Mouse (Mus musculus) kidney, postnatal 4 days (tissue): ENCODE results near the gene Tldc2.
A peak's percentile ranks its signal among the peaks of the same experiment; 100 is the strongest.

ENCODE experiments used
- DNase-seq, 2 experiments: peaks; one replicate each; pipeline ENCODE4 v3.0.0; 2021; ENCODE audit warnings: mixed read lengths in 2 of 2

Gene Tldc2

DNA sequence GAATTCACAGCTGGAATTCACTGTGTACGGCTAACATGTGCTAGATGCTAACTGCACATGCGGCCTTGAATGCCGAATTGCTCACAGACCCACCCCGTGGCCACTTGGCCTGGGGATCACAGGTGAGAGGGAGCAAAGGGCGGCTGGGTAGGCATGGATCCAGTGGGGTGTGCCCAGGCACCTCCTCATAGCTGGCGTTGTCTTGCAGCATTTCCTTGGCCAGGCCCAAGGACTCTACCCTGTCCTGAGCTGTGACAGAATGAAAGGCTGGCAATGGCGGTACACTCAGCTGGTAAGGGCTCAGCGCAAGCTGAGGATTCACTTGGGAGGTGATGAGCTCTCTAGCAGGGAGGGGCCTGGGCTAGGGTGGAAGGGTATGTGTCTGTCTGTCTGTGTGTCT is at the start of gene Tldc2:
Gene Tldc2, plus strand, starts transcription at position 260 of the 400 bp plus-strand sequence.
- no peak for DNase-seq

DNA sequence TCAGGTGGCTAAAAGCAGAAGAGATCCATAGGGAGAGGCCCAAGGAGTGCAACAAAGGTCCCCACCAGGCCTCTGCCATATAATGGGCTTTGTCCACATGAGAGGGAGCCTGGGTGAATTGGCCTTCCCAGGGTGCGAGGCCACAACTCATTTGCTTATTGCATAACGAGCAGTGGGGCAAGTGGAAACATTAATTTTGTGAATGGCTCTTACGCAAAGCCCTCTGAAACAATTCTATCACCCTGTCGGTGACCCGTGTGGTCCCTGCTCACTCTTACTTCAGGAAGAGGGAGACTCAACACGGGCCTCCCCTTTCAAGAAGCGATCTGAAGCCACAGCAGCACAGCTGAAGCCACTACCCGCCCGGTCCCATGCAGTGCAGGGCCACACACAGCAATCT is 49.6 kb upstream of the Tldc2 start:
- DNase-seq, result no peak

DNA sequence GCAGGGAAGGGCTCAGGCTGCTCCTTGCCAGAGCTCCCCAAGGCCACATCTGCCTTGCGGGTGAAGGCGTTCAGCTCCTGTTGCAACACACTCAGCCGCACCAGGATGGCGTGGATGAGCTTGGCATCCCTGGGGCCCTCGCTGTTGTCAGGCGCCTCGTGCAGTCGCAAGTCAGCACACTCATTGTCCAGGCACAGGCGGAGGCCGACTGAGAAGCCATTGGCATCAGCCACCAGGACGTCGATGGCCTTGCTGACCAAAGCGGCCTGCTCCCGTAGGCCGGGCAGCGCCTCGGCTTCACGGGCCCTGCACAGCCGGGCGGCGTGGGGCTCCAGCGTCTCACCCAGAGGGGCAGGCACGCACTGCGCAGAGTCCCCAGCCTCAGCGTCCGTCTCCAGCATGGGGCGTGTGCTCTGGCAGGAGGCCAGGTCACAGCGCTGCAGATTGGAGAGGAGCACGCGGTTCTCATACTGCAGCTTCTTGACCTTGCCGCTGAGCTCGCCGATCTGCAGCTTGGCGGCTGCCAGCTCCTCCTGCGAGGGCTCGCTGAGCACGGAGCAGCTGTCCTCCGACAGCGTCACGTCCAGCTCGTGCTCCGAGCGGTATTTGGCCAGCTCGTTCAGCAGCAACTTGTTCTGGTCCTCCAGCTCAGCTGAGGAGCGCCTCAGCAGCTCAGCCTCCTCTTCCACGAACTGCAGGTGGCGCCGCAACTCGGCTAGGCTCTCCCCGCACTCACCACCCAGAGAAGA is 46.8 kb upstream of the Tldc2 start:
- DNase-seq, result peak; percentile 26 to 35

DNA sequence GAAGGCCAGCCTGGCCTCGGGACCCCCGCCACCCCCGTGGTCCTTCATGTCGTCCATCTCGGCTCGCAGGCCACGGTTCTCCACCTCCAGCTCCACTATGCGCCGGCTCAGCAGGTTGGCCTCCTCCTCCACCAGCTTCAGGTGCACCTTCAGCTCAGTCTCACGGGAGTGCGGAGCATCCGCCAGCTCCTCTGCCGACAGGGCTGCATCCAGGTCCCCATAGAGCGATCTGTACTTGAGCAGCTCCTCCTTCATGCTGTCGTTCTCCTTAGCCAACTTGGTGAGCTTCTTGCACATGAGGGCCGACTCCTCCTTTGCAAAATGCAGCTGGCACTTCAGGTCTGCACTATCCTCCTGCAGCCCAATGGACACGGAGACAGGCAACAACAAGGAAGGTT is 46.2 kb upstream of the Tldc2 start:
- DNase-seq, result no peak

DNA sequence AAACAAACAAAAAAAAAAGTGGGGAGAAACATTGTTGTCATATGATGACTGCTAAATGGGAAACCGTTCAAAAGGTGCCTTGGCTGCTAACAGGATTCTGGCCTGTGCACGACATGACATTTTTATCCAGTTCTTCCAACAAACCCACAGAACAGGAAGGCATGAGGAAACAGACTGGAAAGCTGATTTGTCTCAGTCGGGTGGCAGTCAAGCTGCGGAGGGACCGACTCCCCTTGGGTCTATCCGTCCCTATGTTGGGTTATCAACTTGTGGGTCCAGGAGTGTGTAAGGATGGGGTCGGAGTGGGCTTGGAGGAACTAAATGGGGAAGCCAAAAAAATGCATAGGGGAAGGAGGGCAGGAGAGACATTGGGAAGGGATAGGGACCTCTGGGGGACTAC is 45.4 kb upstream of the Tldc2 start:
- no peak for DNase-seq

DNA sequence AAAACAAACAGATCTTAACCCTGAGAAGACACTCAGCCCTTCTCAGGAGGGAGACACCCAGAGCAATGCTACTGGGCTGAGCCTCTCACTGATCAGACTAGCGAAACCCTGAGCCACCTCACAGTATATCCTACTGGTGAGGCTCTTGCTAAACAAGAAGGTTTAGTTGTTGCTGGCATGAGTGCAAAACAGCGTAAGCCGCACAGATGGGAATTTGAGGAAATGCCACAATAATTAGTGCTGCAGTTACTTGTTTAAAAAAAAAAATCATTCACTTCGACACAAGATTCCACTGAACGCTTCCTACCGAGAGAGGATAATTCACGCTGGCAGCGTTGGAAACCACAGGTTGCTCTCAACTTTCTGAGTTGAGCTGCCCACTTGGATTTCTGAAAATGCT is 43.3 kb upstream of the Tldc2 start:
- no peak for DNase-seq

DNA sequence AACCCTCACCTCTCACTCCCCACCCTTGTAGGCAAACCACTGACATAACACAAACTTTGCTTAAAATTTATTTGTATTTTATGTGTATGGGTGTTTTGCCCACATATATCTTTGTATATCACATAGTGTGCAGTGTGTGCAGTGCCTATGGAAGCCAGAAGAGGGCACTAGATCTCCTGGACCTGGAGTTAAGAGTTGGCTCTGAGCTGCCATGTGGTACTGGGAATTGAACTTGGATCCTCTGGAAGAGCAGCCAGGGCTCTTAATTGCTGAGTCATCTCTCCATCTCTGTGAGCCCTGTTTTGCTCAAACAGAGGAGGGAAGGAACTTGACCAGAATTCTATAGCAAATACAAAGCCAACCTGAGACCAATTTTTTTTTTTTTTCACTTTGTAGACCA is 42.9 kb upstream of the Tldc2 start:
- peak in 1 of 2 experiments; percentile 42 for DNase-seq

DNA sequence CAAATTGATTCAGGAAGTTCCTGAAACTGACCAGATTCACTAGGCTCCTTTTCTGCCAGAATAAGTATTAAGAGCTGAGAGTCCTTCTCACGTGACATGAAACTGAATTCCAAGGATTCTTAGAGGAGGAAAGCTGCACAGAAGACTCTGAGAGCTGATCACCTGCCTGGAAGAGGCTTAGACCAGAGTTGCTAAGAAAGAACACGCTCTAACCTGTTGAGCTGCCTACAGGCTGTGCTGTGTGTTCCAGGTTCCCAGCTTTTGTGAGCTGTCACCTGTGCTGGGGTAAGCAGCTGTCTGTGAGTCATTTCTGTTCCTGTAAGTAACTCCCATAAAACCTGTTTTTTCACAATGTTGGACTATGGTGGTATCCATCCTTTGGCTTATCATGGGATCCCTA is 40.9 kb upstream of the Tldc2 start:
- no peak for DNase-seq

DNA sequence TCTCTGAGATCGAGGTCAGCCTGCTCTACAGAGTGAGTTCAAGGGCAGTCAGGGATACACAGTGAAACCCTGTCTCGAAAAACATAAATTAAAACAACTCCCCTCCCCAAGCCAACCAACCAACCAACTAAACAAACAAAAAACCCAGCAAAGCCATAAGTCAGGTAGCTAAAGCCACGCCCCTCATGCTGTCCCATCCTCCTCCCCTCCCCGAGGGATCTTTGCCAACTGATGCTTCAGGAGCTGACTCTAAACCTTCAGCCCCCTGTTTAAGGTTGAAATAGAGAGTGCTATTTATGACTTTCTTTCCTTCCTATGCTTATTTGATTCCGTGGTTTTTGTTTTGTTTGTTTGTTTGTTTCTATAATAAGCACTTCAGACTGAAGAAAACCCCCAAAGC is 39.9 kb upstream of the Tldc2 start:
- DNase-seq, result no peak

DNA sequence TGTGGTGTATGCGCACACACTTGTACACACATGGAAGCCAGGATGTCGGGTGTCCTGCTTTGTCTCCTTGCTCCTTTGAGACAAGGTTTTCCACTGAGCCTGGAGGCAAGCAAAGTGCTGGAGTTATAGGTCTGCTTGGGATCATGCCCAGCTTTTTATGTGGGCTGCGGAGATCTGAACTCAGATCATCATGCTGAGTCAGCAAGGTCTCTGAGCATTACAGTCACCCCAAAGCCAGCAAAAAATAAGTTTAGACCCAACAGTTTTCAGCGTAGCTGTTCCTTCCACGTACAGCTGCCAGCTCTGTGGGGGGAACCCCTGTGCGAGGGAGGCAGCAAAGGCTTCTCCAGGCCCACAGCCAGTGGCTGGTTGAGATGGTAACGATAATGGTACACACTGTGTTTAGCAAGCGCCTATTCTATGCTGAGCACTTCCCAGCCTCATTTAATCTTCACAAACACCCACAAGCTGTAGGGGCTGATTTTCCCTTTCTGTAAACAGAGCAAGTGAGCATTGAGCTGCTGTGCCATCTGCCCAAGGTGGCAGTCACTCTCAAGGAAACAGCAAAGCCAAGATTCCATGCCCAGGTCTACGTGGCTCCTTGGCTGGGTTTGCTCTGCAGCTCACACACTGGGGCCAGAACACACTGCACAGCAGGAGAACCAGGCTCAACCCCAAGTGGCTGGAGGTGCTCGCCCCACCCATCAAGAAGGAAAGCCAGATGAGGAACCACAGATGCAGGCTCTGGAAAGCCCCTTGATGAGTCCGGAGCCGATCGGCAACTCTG is 38.3 kb upstream of the Tldc2 start:
- DNase-seq, result no peak

DNA sequence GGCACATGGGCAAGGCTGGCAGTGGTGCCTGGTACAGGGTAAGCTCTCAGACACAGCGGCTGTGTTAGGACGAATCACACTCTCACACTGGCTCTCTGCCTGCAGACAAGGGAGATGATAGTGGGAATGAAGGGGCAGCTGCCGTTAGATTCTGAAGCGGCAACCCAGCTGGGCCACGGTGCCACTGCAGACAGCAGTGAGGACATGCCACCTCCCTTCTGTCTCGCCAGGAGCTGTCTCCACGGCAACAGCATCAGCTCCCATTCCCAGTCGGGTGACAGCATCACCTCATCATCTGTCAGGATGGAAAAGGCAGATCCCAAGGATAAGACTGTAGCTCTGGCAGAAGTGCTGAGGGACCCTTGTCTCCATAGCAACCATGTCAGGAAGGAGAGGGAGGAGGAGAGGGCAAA is 37.0 kb upstream of the Tldc2 start:
- DNase-seq, result no peak

DNA sequence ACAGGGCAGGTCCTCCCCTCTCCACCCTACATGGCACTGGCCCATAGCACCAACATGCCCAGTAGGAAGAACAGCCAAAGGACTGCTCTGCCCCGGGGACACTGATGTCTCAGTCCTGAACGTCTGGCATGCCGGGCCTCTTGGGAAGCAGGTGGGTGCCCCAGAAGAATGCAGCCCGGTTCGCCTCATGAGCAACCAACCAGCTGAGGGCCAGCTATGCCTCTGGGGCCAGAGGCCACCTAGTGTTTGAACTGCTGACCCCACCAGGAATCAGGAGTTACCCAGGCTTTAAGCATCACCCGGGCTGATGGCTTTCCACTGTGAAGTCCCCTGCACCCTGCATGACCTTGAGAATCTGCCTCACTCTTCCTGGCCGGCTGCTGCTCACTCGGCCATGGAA is 34.4 kb upstream of the Tldc2 start:
- DNase-seq, result peak; percentile 29 to 51

DNA sequence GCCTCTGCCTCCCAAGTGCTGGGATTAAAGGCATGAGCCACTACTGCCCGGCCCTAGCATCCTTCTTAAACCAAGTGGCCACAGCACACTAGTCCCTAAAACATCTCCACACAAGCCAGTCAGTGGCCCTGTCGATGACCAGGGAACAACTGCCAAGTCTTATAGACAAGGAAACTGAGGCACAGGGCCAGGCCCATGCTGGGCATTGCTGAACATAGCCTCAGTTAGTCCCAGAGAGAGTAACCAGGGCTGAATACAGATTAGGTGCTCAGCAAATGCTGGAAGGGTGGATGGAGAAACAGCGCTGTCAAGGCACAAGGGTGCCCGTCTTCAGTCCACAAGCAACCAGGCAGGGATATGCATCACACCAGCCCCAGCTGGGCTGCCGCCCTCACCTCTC is 33.7 kb upstream of the Tldc2 start:
- no peak for DNase-seq

DNA sequence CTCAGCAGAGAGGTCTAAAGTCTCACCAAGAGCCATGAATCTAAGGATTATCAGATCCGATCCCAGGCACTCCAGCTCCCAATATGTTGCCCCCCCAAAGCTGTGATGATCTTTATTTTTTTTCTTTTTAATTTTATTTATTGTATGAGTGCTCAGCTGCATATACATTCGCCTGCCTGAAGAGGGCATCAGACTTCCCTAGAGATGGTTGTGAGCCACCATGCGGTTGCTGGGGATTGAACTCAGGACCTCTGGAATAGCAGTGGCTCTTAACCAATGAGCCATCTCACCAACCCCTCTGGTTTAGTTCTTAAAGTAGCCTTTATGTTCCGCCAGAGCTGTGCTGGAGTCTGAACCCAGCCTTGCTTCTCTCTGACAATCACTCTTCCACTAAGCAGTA is 33.1 kb upstream of the Tldc2 start:
- no peak for DNase-seq

DNA sequence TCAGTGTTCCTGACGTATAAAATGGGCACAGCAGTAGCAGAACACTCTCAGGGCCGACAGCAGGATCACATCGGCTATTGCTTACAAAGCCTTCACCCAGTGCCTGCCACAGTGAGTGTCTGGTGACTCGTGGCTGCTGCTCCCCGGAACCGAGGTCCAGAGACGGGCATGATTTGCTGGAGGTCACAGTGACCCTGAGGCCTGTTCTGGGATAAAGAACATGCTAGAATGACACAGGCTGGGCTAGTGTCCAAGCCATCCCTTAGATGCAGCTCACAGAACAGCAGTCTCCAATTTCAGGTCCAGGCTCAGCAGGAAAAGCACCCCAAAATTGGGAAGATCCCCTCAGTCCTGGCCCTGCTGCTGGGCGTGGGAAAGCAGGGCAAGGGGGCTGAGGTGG is 32.6 kb upstream of the Tldc2 start:
- DNase-seq, result peak in 1 of 2 experiments; percentile 38

DNA sequence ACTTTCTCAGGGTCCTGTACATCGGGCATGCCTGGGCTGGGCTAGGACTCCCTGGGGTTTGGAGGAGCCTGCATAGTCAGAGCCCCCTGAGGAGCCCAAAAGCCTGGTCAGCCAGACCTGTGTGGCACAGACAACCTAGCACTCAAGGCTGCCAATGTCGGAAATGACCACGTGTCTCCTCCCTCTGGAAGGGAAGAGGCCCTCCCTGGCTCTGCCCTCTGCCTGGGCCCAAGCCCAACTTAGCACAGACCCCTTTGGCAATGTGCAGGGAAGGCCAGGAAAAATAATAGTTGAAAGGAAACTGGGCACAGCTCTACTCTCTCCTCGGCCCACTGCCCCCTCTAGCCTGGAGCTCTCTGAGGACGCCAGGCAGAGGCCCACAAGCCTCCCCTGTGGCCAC is 32.0 kb upstream of the Tldc2 start:
- no peak for DNase-seq

DNA sequence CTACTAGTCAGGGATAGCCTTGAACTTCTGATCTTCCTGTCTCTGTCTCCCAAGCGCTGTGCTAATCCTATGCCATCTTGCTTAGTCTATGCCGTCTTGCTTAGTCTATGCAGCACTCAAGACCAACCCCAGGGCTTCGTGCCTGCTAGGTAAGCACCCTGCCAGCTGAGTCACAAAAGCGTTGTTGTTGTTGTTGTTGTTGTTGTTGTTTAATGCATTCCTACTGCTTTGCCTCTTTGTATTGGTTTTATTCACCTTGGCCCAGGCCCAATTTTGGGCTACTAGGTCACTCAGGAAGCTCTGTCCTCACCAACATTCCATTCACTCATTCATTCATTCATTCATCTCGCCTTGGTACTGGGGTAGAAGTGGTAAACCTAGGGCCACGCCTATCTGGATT is 31.1 kb upstream of the Tldc2 start:
- DNase-seq, result no peak

DNA sequence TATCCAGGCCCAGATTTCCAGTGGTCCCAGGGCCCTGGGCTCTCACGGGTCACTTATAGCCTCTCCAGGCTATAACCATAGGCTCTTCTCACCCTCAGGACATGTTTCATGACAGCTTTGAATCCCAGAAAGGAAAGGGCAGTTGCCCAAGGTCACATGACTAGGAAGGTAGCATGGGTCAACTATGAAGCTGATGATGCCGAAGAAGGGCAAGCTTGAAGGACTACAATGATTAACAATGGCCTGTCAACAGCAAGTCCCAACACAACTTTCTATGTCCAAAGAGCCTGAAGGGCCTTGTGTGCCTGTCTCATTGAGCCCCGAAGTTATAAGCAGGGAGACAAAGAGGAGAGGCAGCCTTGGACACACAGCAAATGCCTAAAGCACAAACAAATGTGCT is 29.7 kb upstream of the Tldc2 start:
- no peak for DNase-seq

DNA sequence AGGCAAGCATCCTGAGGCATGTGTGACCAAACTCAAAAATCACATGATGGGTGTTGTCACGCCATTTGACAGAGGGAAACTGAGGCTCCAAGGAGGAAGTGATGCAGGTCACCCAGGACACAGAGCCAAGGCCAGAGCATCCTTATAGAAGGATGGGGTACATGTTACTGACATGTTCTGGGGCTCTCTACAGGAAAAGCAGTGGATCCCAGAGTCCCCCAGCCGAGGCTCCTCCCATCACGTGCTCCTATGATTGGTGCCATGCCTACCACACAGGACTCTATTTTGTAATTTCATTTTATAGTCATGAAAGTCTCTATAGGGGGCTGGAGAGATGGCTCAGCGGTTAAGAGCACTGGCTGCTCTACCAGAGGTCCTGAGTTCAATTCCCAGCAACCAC is 29.1 kb upstream of the Tldc2 start:
- no peak for DNase-seq

DNA sequence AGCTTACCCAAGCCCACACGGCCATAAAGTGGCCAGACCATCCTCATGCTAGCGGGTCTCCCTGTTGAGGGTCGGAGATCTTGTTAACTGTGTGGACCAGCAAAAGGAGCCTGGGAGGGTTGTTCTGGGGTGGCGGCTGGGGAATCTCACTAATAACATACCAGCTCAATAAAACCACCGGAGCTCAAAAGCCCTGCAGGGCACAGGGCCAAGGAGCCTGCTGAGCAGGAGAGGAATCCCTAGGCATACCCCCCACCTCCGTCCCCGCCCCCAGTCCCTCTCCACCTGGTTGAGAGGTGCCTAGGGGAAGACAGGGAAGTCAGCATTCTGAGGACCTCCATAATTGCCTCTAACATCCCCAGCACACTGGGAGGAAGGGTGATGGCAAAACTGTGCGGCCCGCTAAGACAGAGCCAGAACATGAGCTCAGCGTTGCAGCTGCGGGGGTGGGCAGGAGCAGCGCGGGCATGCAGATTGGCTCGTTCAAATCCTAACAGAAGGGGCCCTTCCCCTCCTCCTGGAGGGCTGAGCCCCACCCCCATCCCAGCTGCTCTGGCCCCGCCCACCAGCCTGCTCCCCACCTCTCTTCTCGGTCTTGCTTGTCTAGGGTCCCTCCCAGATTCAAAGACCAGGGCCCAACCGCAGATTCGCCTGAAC is 28.4 kb upstream of the Tldc2 start:
- peak; percentile 82 to 88 for DNase-seq

DNA sequence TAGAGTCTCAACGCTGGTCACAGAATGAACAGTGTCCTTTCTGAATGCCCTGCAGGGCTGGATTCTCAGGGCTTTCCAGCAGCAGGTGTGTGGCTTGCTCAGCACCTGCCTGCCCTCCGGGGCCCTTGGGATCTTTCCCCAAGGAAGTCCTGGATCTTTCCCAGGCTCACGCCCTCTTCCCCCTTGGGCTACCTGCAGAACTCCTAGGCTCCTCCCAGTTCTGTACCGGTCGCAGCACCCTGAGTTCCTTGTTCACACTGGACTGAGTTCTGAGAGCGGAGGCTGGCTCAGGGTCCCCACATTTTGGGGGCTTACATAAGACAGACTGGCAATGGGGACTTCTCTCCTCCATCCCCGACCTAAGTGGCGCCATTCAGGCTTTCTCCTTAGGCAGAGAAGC is 27.7 kb upstream of the Tldc2 start:
- DNase-seq, result peak in 1 of 2 experiments; percentile 41

DNA sequence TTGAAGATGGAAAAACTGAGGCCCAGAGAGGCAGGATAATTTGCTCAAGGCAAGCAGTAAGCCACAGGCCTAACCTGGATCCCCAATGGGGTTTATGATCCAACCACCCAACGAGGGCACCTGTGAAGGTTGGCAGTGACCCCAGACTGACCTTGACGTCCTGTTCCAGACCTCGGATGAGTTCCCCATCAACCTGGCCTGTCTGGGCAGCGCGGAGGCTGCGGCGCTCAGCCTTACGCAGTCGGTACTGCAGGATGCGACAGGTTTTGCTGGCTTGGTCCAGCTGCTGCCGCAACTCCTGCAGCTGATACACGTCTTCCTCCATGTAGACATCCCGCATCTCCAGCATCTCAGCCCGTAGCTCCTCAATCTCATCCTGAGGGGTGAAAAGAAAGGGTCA is 26.8 kb upstream of the Tldc2 start:
- DNase-seq, result no peak

DNA sequence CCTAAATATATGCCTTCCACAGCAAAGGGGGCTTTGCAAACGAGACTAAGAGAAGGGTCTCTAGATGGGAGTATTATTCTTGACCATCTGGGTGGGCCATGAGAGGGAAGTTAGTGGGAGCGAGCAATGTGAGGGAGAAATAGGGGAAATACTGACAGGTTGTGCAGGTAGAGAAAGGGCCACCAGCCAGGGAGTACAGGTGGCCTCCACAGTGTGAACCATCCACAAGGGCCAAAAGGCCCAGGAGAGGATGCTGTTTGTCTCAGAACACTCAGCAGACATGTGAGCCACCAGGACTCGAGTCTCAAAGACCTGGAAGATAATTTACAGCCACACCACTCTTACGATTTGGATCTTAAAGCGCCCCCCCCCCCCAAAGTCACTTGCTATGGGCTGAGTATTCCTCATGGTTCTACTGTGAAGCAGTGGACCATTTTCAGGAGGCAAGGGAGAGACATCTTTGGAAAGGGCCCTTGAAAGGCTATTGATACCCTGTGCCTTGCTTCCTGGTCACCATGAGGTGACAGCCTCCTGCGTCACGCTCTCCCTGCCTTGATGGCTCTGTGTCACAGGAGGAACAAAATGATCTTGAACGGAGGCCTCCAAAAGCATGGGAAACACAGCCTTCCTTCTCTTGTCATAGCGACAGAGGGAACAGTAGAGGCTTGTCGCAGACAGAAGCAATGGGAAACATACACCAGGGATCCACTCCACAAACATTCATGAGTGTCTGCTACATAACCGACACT is 26.1 kb upstream of the Tldc2 start:
- no peak for DNase-seq
